Mouse (Mus musculus) fat pad, adult 2 months (tissue): ENCODE results near the gene G6pc.
"Not testable (repeated sequence)": the region's sequence is repeated elsewhere in the genome, so short reads cannot be mapped to it uniquely, and the experiment has no call there.

Experiments used
- DNase-seq: peaks from one replicate; pipeline ENCODE4 v3.0.0-alpha.2; 2011; ENCODE audit warnings: low read depth, low spot score; ENCODE audit errors: extremely low read depth

Gene G6pc

DNA sequence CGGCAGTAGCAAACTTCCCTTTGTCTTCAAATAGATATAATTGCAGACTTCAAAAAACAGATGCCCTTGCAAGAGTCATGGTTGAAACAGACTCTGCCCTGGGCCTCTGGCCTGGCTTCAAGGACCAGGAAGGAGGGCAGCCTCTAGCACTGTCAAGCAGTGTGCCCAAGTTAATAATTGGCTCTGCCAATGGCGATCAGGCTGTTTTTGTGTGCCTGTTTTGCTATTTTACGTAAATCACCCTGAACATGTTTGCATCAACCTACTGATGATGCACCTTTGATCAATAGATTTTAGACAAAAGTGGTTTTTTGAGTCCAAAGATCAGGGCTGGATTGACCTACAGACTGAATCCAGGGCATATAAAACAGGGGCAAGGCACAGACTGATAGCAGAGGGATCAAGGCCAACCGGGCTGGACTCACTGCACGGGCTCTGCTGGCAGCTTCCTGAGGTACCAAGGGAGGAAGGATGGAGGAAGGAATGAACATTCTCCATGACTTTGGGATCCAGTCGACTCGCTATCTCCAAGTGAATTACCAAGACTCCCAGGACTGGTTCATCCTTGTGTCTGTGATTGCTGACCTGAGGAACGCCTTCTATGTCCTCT lies at the start of gene G6pc:
TSS of gene G6pc (plus strand) at position 236 of the 610 bp plus-strand sequence.
- DNase-seq, result no peak

GRCm38 (mm10) chr11:101323609-101324008 lies 43.8 kb upstream of the G6pc start:
- no peak for DNase-seq

DNA sequence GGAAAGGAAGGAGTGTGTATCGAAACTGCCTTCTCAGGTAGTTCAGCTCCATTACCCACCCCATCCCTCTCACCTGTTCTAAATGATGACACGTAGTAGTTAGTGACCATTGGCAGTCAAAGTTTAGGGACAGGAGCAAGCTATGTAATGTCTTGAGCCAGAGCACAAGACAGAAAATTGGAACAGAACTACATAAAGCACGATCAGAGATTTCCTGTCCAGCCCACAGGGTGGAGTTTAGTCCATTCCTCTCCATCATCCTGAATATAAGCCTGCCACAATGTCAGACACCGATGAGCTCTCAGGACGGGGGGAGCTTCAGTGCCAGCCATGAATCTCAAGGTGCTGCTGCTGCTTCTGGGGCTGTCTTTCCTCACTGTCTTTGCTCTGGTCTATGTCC lies 42.6 kb upstream of the G6pc start, which contains the start of gene Aoc2:
TSS of gene Aoc2 (plus strand) at position 301 of the 400 bp plus-strand sequence.
- no peak for DNase-seq

DNA sequence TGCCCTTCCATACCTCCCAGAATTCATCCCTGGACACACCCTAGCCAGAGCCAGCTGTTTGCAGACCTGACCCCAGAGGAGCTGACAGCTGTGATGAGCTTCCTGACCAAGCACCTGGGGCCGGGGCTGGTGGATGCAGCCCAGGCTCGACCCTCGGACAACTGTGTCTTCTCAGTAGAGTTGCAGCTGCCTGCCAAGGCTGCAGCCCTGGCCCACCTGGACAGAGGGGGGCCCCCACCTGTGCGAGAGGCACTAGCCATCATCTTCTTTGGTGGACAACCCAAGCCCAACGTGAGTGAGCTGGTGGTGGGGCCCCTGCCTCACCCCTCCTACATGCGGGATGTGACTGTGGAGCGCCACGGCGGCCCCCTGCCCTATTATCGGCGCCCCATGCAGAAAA lies 42.2 kb upstream of the G6pc start:
- DNase-seq, result not testable (repeated sequence)

DNA sequence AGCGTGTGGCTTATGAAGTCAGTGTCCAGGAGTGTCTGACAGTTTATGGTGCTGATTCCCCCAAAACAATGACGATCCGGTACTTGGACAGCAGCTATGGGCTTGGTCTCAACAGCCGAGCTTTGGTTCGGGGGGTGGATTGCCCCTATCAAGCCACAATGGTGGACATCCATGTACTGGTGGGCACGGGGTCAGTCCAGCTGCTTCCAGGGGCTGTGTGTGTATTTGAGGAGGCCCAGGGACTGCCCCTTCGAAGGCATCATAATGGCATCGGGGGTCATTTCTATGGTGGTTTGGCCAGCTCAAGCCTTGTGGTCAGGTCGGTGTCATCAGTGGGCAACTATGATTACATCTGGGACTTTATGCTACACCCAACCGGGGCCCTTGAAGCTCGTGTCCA lies 41.2 kb upstream of the G6pc start:
- DNase-seq, result no peak

GRCm38 (mm10) chr11:101327311-101327710 lies 40.0 kb upstream of the G6pc start:
- no peak for DNase-seq

- no peak for DNase-seq
Observed at GRCm38 (mm10) chr11:101328941-101329635, 38.3 kb upstream of the G6pc start.

GRCm38 (mm10) chr11:101330371-101330924 lies 36.9 kb upstream of the G6pc start, which contains the start of gene Aoc3:
Aoc3 (plus strand) TSS chr11:101330605.
- no peak for DNase-seq

DNA sequence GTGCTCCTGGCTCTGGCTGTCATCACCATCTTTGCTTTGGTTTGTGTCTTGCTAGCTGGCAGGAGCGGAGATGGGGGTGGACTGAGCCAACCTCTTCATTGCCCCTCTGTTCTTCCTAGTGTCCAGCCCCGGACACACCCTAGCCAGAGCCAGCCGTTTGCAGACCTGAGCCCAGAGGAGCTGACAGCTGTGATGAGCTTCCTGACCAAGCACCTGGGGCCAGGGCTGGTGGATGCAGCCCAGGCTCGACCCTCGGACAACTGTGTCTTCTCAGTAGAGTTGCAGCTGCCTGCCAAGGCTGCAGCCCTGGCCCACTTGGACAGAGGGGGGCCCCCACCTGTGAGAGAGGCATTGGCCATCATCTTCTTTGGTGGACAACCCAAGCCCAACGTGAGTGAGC lies 36.4 kb upstream of the G6pc start:
- DNase-seq, result not testable (repeated sequence)

- no peak for DNase-seq
Observed at GRCm38 (mm10) chr11:101332537-101332936, 34.8 kb upstream of the G6pc start.

DNA sequence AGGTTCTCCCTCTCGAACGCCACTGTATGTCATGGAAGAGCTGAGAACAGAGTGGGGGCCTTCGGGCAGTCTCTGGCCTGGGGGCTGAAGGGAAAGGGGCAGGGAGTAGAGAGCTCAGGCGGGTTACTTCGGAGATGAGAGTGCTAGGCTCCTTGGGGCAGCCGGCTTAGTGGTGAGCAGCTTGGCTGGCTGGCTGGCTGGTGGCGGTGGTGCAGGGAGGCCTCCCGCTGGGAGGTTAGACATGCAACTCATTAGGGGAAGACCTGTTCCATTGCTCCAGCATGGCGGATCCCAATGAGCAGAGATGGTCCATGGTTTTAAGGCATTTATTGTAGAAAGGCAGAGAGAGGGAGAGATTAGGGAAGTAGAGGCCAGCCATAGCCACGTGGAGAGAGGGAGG lies 33.3 kb upstream of the G6pc start:
- no peak for DNase-seq

DNA sequence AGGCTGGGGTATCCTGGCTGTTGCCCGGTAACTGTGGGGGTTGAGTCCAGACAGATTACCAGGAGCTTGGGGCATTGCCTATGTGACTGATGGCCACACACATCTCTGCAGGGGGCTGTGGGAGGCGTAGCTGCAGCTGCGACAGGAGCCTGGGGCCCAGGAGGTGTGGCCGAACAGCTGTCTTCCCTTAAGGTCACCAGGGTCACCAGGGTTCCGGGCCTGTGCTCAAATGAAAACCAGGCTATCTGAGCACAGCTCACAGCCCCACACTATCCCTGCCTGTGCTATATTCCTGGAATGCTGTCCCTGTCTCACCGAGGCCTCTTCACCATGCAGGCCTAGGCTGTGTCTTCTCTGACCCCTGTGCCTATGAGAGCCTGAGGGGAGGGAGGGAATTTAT lies 32.8 kb upstream of the G6pc start:
- DNase-seq, result no peak

DNA sequence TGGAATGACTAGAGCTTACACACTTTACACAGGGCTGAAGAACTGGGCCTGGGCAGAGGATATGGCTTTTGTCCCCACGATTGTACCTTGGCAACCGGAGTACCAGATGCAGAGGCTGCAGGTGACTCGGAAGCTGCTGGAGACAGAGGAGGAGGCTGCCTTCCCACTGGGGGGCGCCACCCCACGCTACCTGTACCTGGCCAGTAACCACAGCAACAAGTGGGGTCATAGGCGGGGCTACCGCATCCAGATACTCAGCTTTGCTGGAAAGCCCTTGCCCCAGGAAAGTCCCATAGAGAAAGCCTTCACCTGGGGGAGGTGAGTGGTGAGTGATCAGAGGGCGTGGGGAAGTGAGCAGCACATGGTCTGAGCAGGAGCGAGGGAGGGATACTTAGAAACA lies 31.7 kb upstream of the G6pc start:
- DNase-seq, result no peak

DNA sequence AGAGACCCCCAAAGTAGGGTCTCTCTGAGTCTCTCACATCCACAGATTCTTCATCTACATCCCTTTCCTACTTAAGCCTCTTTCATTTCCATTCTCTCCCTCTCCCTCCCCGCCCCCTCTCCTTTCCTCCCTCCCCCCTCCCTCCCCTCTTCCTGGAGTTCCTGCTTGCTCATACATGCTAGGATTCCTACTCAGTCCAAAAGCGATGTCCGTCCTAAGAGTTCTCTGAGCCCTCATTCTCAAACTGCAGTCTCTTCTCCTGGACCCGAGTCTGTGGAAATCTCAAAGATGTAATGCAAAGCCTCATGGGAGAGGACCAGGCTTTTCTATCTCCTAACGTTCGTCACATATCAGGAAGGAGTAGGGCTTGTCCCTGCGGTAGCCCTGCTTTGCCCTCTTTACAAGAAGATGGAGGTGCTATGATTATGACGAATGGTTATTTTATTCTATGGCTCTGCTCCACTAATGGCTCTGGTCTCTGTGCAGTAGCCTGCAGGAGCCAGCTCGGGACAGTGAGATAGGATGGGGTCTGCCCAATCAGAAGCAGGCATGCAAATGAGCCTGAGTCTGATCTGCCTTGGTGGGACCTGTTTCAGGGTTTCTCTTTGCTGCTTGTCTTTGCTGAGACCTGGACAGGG lies 29.1 kb upstream of the G6pc start:
- no peak for DNase-seq

DNA sequence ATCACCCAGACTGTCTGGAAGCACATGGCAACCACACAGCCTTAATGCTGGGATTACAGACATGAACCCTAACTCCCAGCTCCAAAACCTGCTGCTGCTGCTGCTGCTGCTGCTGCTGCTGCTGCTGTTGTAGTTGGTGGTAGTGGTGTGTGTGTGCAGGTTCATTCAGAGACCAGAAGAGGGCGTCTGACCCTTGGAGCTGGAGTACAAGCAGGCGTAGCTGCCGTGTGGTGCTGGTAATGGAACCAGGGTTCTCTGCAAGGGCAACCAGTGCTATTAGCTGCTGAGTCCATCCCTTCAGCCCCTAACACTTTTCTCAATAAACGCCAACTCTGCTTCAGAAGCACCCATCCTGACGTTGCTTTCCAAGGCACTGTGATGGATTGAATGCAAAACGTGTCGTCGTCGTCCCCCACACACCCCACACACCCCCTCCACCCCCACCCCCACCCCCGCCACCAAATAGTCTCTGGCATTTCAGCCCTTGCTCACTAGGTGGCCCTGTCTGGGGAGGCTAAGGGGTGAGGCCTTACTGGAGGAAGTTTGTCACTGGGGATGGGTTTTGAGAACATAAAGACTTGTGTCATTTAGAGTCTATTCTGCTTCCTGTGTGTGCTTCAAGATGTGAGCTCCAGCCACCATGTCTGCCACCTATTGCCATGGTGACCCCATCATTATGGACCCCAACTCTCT lies 20.1 kb upstream of the G6pc start:
- no peak for DNase-seq

DNA sequence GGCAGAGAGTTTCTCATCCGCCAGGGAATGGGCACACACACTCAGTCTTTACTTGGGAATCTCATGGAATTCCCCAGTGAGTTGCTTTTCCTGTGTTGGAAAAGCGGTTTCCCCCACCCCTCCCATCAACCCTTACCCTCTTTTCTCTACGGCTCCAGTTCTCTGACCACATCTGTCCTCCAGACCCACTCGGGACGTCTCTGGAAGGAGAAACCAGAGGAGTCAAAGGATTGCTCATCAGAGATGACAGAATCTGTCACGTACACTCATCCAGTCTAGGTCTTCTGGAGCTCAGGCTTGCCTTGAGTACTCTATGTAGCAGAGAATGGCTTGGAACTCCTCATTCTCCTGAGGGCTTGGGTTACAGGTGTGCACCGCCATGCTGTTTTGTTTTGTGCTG lies 18.6 kb upstream of the G6pc start:
- no peak for DNase-seq

DNA sequence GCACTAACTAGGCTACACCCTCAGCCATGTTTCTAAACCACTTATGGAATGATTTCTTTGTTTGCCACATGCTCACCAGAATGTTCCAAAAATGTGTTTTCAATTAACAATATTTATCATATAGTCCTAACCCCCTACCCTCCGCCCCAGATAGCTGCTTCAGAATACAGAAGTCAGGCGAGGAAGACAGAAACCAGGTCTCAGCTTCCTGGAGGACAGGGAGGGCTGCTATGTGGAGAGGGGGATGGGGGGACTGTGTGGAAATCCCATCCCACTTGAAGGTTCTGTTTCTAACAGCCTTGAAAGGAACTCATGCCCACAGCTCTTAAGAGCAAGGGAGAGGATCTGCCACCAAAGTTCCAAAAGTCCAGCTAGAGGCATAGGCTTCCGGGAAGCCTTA lies 18.1 kb upstream of the G6pc start:
- DNase-seq, result no peak

DNA sequence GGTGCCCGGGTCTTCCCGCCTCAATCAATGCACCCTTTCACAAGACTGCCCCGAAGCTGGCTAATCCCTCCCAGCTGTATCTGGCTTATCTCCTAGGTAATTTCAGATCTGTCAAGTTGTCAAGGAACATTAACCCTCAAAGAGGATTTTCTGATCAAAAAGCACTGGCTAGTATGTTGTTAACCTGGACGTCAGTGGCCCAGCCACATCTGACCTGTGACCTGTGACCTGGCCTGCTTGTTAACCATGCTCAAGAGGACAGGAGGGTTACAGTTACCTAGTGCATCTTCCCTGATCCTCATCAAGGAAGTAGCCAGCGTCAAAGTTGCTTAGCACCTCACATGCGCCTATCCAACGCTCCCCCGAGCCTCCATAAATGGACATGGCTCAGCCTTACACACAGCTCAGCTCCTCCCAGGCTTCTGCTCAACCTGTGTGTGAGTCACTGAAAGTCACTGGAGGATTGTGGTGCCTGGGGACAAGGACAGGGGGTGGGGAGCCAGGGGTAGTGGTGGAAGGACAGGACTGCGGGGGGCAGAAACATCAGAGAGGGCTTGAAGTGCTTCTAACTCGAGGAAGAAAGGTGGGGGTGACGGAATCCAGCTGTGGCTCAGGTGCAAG lies 16.2 kb upstream of the G6pc start:
- no peak for DNase-seq

- DNase-seq, result no peak
Observed at GRCm38 (mm10) chr11:101351721-101352111, 15.6 kb upstream of the G6pc start.

DNA sequence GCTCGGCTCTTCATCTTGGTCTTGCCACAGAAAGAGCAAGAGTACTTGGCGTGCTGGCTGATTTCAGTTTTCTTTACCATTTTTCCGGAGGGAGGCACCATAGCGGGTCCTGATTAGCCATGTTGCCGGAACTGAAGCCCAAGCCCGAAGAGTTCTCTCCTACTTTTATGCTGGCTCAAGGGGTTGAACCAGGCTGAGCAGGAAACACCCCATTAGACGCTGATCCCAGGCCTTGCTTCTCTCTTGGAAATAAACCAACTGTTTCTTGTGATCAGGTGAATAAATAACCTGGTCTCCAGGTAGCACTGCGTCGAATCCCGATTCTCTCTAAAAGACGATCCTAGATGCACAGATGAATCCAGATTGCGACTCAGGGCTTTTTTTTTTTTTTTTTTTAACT lies 13.9 kb upstream of the G6pc start:
- DNase-seq, result no peak

GRCm38 (mm10) chr11:101354438-101355010 lies 12.8 kb upstream of the G6pc start:
- no peak for DNase-seq
